Mouse (Mus musculus) mouse trophoblast stem cell (cell line): ENCODE data around the gene Uqcrfs1.

Experiments
- in situ Hi-C, 2 experiments: fragments of 300-500 bp; cut with MseI, MboI; formaldehyde crosslinking; loops; 2 replicates in 1 of 2; 3 replicates in 1 of 2; pipeline ENCODE4 v1.15.1; 2025

Gene Uqcrfs1

DNA sequence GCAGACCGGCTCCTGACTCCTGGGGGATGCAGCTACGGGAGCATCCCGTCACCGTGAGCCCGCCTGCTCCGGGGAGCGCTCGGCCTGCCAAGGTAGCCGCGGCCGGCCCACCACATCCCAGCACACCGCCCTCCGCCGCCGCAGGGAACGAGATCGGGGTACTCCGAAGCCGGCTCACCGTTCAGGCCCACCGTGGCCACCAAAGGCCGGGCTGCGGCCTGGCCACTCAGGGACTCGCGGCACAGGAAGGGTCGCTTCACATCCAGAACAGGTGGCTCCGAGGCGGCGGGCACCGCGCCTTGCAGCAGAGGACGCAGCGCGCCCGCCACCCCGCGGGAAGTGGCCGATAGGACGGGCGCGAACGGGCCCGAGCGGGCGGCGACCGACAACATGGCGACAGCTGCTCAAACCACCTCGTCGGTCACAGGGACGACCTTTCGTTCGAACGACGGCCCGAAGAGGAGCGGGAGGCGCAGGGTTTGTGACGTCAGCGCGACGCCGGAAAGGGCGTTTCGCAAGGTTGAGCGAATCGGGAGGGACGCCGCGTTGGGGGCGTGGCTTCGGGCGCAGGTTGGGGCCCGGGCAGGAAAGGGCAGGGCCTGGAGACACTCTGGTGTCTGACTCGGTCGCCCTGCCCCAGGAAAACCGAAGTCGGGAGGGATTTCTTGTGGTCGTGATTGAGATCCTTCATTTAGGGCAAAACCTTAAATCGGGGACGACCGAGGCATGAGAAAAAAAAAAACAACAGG, at the start of gene Uqcrfs1:
TSS of gene Uqcrfs1 (minus strand) at position 507 of the 749 bp plus-strand sequence.
- in situ Hi-C loops, result no loop called here

DNA sequence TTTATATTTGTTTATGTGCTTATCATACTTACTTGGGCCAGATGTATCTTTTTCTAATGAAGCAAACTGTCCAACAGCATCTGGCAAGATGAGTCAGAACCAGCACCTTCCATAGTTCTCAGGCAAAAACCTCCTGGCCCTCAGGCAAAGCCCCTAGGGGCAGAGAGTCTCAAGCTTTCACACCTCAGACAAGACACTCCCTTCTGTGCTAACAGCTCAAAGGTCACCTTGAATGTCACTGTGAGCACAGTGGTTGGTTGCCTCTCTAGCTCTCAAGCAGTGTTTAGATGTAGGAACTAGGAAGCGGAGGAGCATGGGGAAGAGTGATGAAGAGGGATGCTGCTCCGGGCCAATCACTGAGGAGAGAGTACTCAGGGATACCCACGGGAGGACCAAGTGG, 40.6 kb upstream of the Uqcrfs1 start:
- in situ Hi-C loops, result no loop called here

DNA sequence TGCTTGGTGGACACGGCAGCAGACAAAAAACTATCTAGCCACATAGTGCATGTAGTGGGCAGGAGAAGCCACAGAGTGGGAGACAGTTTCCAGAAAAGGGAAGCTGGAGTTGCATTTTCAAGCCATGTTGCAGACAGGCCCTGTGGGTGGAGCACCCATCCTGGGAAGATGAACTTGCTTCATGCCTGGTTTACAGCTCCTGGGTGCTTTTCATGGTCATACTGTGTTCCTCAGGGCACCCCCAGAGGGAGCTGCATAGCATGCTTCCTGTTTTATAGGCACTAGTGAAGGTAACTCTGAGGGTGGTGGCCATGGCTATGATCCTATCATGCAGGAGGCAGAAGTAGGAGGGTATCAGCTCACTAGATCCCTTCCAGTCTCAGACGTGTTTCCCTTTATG, 37.4 kb upstream of the Uqcrfs1 start:
- in situ Hi-C loops, result no loop called here

DNA sequence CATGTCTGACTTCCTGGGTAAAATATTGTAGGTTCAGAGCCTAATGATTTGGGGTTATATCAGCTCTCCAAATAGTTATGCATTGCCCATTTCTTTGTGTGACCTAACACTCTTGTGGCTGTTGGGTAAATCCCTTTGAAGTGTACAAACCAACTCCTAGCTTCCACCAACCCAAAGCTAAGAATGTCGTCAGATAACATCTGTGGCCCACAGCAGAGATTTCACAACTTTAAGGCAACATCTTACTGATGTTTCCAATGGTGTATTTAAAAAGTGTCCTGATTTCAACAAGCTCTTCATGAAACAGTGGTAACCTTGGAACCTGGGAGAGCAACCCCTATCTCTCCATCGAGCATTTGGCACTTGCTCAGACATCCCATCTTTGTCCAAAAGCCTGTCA, 33.6 kb upstream of the Uqcrfs1 start:
- in situ Hi-C loops, result no loop called here

DNA sequence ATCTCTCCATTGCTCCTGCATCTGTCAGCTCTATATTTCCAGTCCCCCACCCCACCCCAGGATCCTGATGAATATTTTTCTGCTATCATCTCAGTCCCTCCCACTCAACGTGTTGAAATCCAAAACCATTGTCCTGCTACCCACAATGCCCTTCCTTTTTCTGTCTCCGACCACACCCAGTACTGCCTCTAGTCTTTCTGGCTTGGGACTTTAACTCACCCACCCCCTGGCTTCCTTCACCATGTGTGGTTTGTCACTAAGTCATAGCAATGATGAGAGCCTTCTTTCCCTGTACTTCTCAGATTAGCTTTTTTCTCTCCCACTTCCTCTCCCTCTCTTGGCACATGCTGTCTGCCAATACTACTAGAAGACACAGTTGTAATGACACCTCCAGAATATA, 31.7 kb upstream of the Uqcrfs1 start:
- in situ Hi-C loops, result no loop called here

DNA sequence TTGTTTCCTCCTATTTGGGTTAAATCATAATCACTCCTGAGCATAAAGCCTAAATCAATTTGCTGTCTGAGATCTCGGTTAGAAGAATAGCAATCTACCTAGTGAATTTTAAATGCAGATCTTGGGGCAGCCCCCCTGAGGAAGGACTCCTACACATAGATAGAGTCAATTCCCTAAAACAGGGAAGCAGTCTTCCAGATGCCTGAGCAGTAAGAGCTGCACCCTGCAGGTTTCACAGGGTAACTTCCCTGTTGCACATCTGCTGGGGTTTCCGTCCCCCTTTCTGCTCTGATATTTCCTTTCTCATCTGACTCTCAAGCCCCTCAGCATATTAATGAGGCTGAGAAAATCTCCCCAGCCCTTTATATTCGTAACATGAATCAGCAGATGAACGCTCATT, 27.8 kb upstream of the Uqcrfs1 start:
- in situ Hi-C loops, result loop anchor here (25.0 kb wide), 3 partner anchors 289 to 1064 kb away; partner anchors contain the start of gene Foxf2 (in 1 of the 2)

DNA sequence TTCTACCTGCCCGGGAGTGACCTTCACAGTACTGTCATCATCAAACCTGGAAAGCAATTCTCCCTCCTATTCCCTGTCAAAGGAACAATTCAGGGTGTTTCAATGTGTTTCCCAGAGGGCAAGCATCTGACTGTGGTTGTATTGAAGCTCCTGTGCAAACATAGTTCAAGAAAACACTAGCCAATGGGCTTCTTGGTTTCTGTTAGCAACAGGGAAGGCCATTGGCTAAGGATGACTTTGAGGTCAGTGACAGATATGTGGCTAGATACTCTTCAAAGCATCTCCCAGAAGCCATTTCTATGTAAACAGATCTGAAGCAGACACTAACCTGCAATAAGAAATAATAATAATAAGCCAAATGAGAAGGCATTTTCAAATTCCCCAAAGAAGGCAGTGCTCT, 25.0 kb upstream of the Uqcrfs1 start:
- in situ Hi-C loops, result loop anchor here (25.0 kb wide), 3 partner anchors 292 to 1067 kb away; partner anchors contain the start of gene Foxf2 (in 1 of the 2)

DNA sequence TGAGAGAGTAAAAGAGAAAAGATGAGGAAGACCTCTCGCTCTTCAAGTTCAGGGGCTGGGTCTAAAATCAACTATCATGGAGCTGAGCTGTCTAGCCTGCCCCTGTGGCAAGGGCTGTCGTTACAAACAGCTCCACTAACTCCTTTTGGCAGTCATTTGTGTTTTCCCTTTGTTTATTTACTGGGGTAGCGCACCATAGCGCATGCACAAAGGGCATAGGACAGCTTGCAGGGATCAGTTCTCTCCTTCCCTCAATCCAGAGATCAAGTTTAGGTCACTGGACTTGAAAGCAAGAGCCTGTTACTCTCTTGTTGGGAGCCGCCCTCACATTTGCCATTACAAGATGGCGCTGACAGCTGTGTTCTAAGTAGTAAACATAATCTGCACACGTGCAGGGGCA, 22.4 kb upstream of the Uqcrfs1 start:
- in situ Hi-C loops, result loop anchor here (25.0 kb wide), 3 partner anchors 295 to 1070 kb away; partner anchors contain the start of gene Foxf2 (in 1 of the 2)

DNA sequence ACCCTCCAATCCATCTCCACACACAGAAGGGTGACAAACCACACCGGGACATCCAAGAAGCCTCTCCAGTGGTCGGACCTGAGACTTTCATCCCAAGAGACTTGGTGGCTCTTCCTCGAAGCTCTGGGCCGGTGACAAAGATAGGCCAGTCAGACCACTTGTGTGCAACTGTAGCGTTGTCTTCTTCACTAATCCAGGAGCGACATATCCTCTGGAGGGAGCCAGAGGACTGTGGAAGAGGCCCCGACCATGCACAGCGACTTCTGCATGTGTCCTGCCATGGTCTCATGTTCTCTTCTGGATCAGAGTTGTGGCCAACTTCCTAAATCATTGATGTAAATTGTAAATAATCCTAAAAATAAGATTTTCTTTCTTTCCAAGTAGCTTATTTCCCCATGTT, 21.6 kb upstream of the Uqcrfs1 start:
- in situ Hi-C loops, result loop anchor here (25.0 kb wide), 3 partner anchors 296 to 1071 kb away; partner anchors contain the start of gene Foxf2 (in 1 of the 2)

DNA sequence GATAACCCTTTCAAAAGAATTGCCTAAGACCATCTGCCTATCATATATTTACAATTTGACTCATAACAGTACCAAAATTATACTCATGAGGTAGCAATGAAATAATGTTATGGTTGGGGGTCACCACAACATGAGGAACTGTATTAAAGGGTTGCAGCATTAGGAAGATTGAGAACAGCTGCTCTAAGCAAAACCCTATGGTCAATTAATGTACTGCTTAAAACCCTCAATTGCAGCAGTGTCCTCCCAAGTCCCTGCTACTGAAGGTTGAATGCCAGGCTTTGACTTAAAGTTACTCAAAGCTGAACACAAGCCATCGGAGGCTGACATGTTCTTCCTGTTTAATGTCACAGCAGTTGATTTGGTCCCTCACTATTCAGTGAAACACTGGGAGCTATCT, 15.4 kb upstream of the Uqcrfs1 start:
- in situ Hi-C loops, result loop anchor here (25.0 kb wide), 3 partner anchors 302 to 1077 kb away; partner anchors contain the start of gene Foxf2 (in 1 of the 2)

DNA sequence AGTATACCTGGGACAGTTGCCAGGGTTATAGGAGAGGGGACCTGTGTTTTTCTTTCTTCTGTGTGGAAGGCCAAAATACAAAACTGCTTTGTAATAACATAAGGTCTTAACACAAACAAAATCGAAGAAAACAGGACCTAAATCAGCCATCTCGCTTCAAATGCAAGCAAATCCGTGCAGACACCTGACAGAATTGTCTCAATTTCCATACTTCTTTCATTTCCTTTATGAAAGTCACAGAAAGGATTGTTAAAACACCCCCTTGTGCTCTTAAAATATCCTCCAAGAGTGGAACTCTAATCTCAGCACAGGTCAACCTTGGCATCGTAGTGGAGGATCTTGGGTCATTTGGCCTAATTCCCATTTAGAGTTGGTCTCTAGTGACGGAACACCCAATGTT, 14.9 kb upstream of the Uqcrfs1 start:
- in situ Hi-C loops, result loop anchor here (25.0 kb wide), 3 partner anchors 302 to 1077 kb away; partner anchors contain the start of gene Foxf2 (in 1 of the 2)

DNA sequence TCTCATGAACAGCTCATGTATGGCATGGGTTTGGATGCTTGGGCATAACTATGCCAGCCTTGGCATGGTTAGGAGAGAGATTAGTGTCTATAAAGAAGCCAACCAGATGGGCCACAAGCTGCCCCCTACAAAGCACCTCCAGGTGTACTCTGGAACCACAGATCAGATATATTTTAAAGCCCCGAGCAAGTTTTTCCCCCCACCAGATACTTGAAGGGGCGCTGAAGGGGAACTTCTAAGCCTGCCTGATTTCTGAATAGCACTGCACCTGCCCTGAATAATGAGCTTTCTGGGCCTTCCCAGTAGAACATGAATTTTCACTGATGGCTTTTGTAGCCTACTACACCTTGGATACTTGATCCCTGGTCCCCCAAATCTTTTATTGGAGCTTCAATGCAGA, 12.6 kb upstream of the Uqcrfs1 start:
- in situ Hi-C loops, result loop anchor here (25.0 kb wide), 3 partner anchors 305 to 1080 kb away; partner anchors contain the start of gene Foxf2 (in 1 of the 2)

DNA sequence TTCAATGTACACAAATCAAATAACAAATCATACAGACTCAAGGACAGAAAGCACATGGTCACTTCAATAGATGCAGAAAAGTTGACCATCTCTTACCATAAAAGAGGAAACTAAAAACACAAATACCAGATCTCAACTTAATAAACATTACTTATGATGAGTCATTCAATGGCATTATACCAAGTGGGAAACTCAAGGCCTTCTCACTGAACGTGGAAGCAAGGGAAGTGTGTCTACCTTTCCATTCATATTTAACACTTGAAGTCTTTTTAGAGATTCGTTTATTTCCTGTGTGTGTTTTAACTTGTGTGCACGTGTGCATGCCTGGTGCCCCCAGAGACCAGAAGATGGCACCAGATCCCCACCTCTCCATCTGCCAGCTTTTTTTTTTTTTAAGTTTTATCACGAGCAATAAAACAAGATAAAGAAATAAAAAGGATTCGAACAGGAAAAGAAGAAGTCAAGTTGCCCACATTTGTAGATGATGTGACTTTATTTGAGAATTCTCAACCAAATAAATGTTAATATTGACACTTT, 8.0 kb upstream of the Uqcrfs1 start:
- in situ Hi-C loops, result loop anchor here (25.0 kb wide), 3 partner anchors 309 to 1084 kb away; partner anchors contain the start of gene Foxf2 (in 1 of the 2)

DNA sequence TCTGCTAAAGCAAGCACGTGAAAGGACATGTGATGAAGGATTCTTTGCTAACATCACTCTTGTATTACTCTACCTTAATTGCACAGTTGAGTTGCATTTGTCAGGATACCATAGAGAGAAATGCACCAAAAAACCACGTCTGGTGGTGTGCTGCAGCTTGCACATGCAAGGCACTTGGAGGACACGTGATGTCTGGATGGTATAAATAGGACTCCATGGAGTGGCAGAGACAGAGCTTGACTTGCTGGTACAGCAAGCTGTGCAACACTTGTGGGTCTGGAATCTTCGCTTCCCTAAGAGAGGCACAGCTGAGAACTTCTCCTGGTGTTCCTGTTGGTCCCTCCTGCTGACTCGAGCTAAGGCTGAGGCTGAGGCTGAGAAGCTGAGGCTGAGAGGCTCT, 4.2 kb upstream of the Uqcrfs1 start:
- in situ Hi-C loops, result no loop called here

DNA sequence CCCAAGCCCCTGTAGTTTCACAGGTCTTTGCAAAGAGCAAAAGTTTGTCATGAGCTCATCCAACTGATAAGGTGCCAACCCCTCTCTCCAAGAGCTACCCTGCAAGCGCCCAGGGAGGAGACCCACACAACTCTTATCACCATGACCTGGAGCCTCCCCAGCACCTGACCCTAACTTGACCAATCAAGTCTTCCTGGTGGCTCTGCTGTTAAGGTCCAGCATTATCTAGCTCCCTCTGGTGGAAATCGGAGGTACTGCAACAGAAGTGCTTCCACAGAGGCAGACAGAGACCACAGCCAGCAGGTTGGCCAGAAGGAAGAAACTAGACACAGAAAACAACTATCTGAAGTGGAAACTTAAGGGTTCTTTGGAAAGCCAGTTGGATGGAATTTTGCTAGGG, 3.7 kb upstream of the Uqcrfs1 start:
- in situ Hi-C loops, result no loop called here

DNA sequence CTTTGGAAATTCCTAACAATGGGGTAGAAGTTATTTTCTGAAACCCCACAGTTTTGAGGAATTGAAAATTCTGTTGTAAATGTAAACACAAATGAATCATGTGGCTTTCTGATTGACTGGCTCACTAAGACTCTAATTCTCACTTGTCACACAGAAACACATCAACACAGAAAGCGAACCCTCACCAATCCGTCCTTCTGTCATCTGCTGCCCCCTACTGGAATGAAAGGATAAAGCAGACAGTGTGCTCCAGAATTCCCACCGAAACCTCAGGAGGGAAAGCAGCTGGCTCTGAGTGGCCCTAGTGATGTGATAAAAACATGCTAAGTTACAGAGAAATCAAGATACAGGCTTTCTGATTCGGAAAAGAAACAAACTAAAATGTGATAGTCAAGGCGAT, 14.4 kb downstream of the Uqcrfs1 start:
- in situ Hi-C loops, result loop anchor here in 1 of 2 experiments (10.0 kb wide), 1 partner anchor 436 kb away; no protein-coding TSS in a partner anchor

DNA sequence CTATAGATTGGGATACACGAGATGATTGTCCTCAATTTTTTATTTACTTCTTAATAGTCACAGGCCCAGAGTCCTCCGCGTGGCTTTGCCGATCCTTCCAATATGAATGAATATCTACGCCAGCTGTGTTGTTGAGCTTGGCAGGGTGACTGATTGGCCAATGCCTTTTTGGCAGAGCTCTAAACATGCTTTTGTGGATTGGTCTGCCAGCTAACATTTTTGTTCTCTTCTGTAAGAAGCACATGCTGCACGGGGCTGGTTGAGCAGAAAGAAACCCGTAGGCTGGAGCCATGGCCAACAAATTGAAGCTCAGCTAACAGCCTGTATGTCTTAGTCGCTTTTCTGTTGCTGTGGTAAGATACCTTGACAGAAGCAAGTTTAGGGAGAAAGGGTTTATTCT, 20.2 kb downstream of the Uqcrfs1 start:
- in situ Hi-C loops, result loop anchor here (10.0 kb wide), 2 partner anchors 250 to 430 kb away; no protein-coding TSS in a partner anchor

DNA sequence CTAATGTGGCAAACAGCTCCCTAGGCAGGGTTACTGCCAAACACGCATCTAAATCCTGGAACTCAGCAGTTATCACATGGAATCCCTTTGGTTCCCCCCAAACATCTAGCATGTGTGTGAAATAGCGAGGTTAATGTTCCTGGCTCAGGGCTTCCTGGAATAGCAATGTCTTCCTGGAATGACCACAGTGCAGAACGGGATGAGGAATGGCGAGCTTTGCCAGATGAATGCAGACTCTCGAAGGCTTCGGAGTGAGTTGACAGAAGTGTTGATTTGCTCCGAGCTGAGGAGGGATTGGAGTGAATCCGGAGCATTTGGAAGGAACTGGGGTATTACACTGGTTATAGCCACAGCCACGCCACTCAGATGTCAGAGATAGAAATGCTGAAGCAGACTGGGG, 21.2 kb downstream of the Uqcrfs1 start:
- in situ Hi-C loops, result loop anchor here (10.0 kb wide), 2 partner anchors 249 to 429 kb away; no protein-coding TSS in a partner anchor

DNA sequence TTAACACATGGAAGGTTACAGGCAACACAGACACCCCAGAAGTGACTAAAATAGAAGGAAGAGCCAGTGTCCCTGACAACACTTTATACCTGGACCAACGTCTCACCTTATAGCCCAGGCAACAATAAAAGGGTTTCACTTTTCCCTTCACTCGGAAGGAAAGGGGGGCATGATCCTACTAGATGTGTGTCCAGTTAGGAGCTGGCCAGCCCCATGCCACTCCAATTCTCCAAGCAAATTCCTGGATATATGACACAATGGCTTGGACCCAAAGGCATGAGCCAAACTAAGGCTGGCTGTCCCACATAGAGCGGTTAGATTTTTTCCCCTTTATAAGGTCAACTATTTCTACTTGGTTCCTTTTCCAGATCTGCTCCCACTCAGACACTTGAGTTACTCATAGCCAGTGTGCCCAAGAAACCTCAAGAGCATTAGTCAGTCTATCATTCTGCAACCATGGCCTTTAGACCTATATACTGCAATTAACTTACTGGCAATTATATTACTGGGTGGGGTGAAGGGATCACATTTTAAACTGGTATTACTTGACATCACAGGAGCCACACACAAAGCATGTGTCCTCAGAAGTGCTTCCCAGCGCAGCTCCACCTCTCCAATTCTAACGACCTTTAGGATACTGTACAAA, 21.8 kb downstream of the Uqcrfs1 start:
- in situ Hi-C loops, result loop anchor here (10.0 kb wide), 2 partner anchors 249 to 429 kb away; no protein-coding TSS in a partner anchor

DNA sequence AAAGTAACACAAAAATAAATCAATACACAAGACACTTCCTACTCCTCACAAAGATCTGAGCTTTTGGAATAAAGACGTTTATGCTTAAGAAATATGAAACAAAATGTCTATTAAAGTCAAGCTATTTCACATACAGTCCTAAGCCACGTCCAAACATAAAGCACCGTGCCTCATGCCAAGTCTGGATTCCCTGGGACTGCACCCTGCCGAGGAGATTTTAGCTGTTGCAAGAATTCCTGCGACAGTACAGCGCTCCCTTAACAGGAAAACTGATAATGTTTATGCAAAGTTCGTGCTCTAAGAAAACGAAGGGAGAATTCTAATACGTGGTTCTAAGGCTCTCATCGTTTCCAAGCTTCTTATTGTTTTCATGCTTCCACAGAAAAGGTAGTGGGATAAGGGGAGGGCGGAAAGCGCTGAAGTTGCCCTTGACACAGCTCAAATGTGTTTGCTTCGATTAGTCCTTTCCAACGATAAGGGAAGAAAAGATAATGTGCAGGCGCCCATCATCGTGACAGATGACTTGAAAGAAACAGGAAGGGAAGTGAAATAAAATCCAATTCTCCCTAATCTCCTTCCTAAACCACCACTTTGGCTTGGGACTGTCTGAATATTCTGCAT, 23.8 kb downstream of the Uqcrfs1 start:
- in situ Hi-C loops, result loop anchor here (10.0 kb wide), 2 partner anchors 247 to 427 kb away; no protein-coding TSS in a partner anchor

DNA sequence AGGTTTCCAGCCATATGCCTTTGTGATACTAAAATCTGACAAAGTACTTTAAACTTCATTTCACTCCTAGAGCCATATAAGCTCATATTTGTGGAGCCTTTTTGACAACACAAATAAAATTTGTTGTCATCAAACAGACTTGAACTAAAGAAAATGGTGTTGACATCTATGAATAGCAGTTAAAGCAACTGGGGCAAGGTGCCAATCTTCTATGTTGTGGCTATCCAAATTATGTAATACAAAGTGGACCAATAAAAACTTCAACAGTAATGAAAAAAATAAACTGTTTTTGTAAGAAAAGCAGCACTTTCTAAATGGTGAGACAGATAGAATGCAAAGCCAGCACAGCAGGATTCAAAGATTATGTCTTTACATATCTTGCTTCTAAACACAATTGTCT, 27.0 kb downstream of the Uqcrfs1 start:
- in situ Hi-C loops, result no loop called here
